Mouse (Mus musculus): ENCODE results near the gene Zfp42. TPM values are rescaled to one million over a fixed set of nuclear protein-coding genes. Genes with fewer than 3 reads are reported as not detected.

The Zfp42 gene
- polyA plus RNA-seq, 1 experiment from 2014 or later = not detected

DNA sequence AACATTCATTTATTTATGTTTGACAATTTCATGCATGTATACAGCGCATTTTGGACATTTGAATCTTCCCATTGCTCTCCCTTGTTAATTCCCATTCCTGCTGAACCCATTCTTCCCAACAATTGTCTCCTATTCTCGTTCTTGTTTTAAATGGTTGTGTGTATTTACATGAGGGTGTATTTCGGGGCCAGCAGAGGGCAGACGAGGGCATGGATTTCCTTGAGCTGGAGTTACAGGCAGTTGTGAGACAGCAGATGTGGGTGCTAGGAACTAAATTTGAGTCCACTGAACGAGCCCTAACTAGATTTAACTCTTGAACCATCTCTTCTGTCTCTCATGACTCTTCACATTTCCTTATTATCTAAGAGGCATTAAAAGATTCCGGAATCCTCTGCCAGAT, 55.1 kb downstream of the Zfp42 start:
- Histone ChIP-seq H3K27me3 (no peaks in the 10 kb centered on the region), H3K4me1 (replicated peaks) (no peaks in the 10 kb centered on the region), H3K4me2 (no peak overlapping the region), H3K27ac (no peak overlapping the region), H3K9ac (no peak overlapping the region), H3K9me3 (replicated peaks) (no peaks in the 10 kb centered on the region), H3K4me3 (no peak overlapping the region), H3K36me3 (no peaks in the 10 kb centered on the region)
- WGBS = 75% methylated on average over 6 of the region's 6 CpGs
- ATAC-seq (replicated peaks; ENCODE audit: insufficient number of reproducible peaks, insufficient read depth, low FRiP score, low read depth) = no peak

DNA sequence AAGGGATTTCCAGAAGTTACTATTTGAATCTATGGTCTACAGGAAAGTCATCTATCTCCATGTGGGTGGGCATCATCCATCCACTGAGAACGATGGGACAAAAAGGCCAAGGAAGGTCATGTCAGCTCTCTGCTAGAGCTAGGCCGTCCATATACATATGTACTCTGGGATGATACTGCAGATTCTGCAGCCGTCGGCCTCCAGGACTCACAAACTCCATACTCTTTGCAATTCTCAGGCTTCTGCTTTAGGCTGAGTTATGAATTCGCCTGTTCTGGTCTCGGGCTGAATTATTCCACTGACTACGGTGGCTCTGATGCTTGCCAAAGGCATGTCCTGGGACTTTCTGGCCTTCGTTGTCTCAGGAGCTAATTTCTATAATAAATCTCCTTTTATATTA, 58.1 kb downstream of the Zfp42 start:
- ATAC-seq (replicated peaks; ENCODE audit: insufficient number of reproducible peaks, insufficient read depth, low FRiP score, low read depth) = no peak
- WGBS = 78% methylated on average over 8 of the region's 8 CpGs
- no peak overlapping the region for H3K9ac ChIP-seq

More for the DNA sequence above, 58.1 kb downstream of the Zfp42 start:
- no peak overlapping the region for H3K4me2 ChIP-seq
- no peak overlapping the region for H3K27ac ChIP-seq
- H3K4me1 ChIP-seq (replicated peaks) = no peaks in the 10 kb centered on the region
- H3K27me3 ChIP-seq = no peaks in the 10 kb centered on the region
- H3K36me3 ChIP-seq = no peaks in the 10 kb centered on the region
- H3K4me3 ChIP-seq = no peak overlapping the region
- H3K9me3 ChIP-seq (replicated peaks) = no peaks in the 10 kb centered on the region

Other genes with a start within 250 kb of the Zfp42 start
- not detected in 2 replicates for gene Triml1, start 165.5 kb downstream of the Zfp42 start, polyA plus RNA-seq (2015; fragmentation: Nextera tagmentation; extraction: Ambion mirVana)
- not detected in 2 replicates for gene Triml2, start 126.4 kb downstream of the Zfp42 start, polyA plus RNA-seq (2015; fragmentation: Nextera tagmentation; extraction: Ambion mirVana)
- gene Adam26b, start 221.1 kb upstream of the Zfp42 start, polyA plus RNA-seq (2015; fragmentation: Nextera tagmentation; extraction: Ambion mirVana) = not detected in 2 replicates